Comparison of ENCODE assay signal across 7 mouse cellular contexts in genomic region chr15:89127364-89127940, GRCm38 (mm10). TPM values are rescaled to one million over a fixed set of nuclear protein-coding genes. Genes with fewer than 3 reads are reported as not detected.
DNase-seq lines count a peak whose midpoint lies in the region; ATAC-seq and TF ChIP-seq lines count a peak whose summit lies in the region.

No protein-coding gene starts in this region.

- peak overlapping the region; percentile 37; the same call in 1 of the 2 replicates for H3K9ac ChIP-seq in limb, embryonic 11.5 days (ENCODE audit: low read length)

- H3K27me3 ChIP-seq in forebrain, embryonic 10.5 days (ENCODE audit: poor library complexity, severe bottlenecking) = no peaks in the 10 kb centered on the region
- no peaks in the 10 kb centered on the region for H3K27me3 ChIP-seq in limb, embryonic 11.5 days (ENCODE audit: control insufficient read depth, insufficient read depth, low read length)

- 92% methylated on average over 8 of the region's 8 CpGs for WGBS in forebrain, embryonic 10.5 days
- 85% methylated on average over 8 of the region's 8 CpGs for WGBS in limb, embryonic 11.5 days
- 71% methylated on average over 8 of the region's 8 CpGs for WGBS in olfactory bulb, adult 2 months

- no peak for TF ChIP-seq POLR2A in olfactory bulb, adult 2 months (IDR thresholded peaks at IDR 0.05; ENCODE audit: insufficient read depth, low read depth, low read length)

- no peak for TF ChIP-seq CTCF in left cerebral cortex, adult 2 months (IDR thresholded peaks at IDR 0.05)
- TF ChIP-seq CTCF in olfactory bulb, adult 2 months (IDR thresholded peaks at IDR 0.05; ENCODE audit: insufficient read depth, low read depth, low read length) = no peak

- H3K4me3 ChIP-seq in left cerebral cortex, adult 2 months = peak overlapping the region; percentile 62
- peak overlapping the region; percentile 73 for H3K4me3 ChIP-seq in forebrain, embryonic 10.5 days
- H3K4me3 ChIP-seq in limb, embryonic 11.5 days (ENCODE audit: low read depth, low read length) = peak overlapping the region; percentile 50
- peak overlapping the region; percentile 83; the same call in 1 of the 2 replicates for H3K4me3 ChIP-seq in olfactory bulb, adult 2 months (ENCODE audit: insufficient read depth, low read depth, low read length)

- no peak for ATAC-seq in limb, embryonic 11.5 days (ENCODE audit: insufficient number of reproducible peaks, low FRiP score, low TSS enrichment, low read depth)

- no peaks in the 10 kb centered on the region for H3K9me3 ChIP-seq in forebrain, embryonic 10.5 days
- H3K9me3 ChIP-seq in limb, embryonic 11.5 days (ENCODE audit: control insufficient read depth, low read length) = no peaks in the 10 kb centered on the region

- H3K4me2 ChIP-seq in limb, embryonic 11.5 days (ENCODE audit: low read depth, severe bottlenecking) = peak overlapping the region; percentile 65; the same call in 1 of the 2 replicates

- H3K36me3 ChIP-seq in forebrain, embryonic 10.5 days (replicated peaks) = peaks cover 45% of the 10 kb centered on the region
- H3K36me3 ChIP-seq in limb, embryonic 11.5 days (ENCODE audit: control insufficient read depth, insufficient read depth, low read length) = peaks cover 2% of the 10 kb centered on the region; the same call in 1 of the 2 replicates

- intact Hi-C loops in left cerebral cortex, adult 2 months (cut with DNase I) = no loop called here

- no peak for DNase-seq in left cerebral cortex, adult 2 months (ENCODE audit: extremely low spot score in 1 of 2, low spot score in 2 of 2)
- DNase-seq in left cerebral cortex, adult 18-20 months (ENCODE audit: low spot score in 2 of 2) = no peak
- no peak for DNase-seq in forebrain, embryonic 10.5 days (ENCODE audit: extremely low spot score, low spot score)
- DNase-seq in limb, embryonic 11.5 days (ENCODE audit: low spot score) = no peak
- DNase-seq in urinary bladder, adult 18-20 months (ENCODE audit: low spot score in 2 of 2) = no peak
- no peak for DNase-seq in urinary bladder, postnatal 14 days (ENCODE audit: low spot score)

- H3K27ac ChIP-seq in left cerebral cortex, adult 2 months = peak overlapping the region; percentile 95; the same call in 1 of the 2 replicates
- peak overlapping the region; percentile 89 for H3K27ac ChIP-seq in forebrain, embryonic 10.5 days
- no peak overlapping the region for H3K27ac ChIP-seq in limb, embryonic 11.5 days (replicated peaks; ENCODE audit: low read depth, low read length)
- H3K27ac ChIP-seq in olfactory bulb, adult 2 months (ENCODE audit: insufficient read depth, low read depth, low read length) = no peak overlapping the region

- H3K4me1 ChIP-seq in forebrain, embryonic 10.5 days = peaks cover 35% of the 10 kb centered on the region
- peaks cover 11% of the 10 kb centered on the region for H3K4me1 ChIP-seq in limb, embryonic 11.5 days (ENCODE audit: control insufficient read depth, insufficient read depth, low read length)
- H3K4me1 ChIP-seq in olfactory bulb, adult 2 months (ENCODE audit: control insufficient read depth, insufficient read depth, low read length) = peaks cover 27% of the 10 kb centered on the region

RNA-seq across cellular contexts. Expression of gene Hdac10, which starts 1.0 kb away (rescaled TPM):
- 10 to 100 TPM; 16.8 to 17.3 TPM for total RNA-seq in left cerebral cortex, adult 2 months (2021)
- total RNA-seq in left cerebral cortex, adult 18-20 months (2021) = 10 to 100 TPM; 15.2 to 15.8 TPM
- 15.0 and 16.5 TPM in 2 replicates for polyA plus RNA-seq in forebrain, embryonic 10.5 days (2016; fragmentation: Nextera tagmentation; extraction: Ambion mirVana)
- 9.1 and 9.8 TPM in 2 replicates for polyA plus RNA-seq in limb, embryonic 11.5 days (2014; fragmentation: Nextera tagmentation; extraction: Ambion mirVana)
- polyA plus RNA-seq in olfactory bulb, adult 2 months (2012; ENCODE audit: insufficient read depth, insufficient read length, low replicate concordance, missing spikeins) = not detected in 2 replicates

RNA-seq across cellular contexts. Expression of gene Tubgcp6, which starts 4.5 kb away (rescaled TPM):
- 10 to 100 TPM; 34.7 to 35.3 TPM for total RNA-seq in left cerebral cortex, adult 2 months (2021)
- 10 to 100 TPM; 31.4 to 34.6 TPM for total RNA-seq in left cerebral cortex, adult 18-20 months (2021)
- 25.7 and 26.5 TPM in 2 replicates for polyA plus RNA-seq in forebrain, embryonic 10.5 days (2016; fragmentation: Nextera tagmentation; extraction: Ambion mirVana)
- polyA plus RNA-seq in limb, embryonic 11.5 days (2014; fragmentation: Nextera tagmentation; extraction: Ambion mirVana) = 22.6 and 23.5 TPM in 2 replicates
- 77.8 TPM in 1 of 2 replicates, not detected in the other for polyA plus RNA-seq in olfactory bulb, adult 2 months (2012; ENCODE audit: insufficient read depth, insufficient read length, low replicate concordance, missing spikeins)

RNA-seq across cellular contexts. Expression of gene Mapk12, which starts 13.1 kb away (rescaled TPM):
- 1 to 10 TPM; 8.3 to 9.3 TPM for total RNA-seq in left cerebral cortex, adult 2 months (2021)
- 1 to 10 TPM; 7.4 to 9.2 TPM for total RNA-seq in left cerebral cortex, adult 18-20 months (2021)
- polyA plus RNA-seq in forebrain, embryonic 10.5 days (2016; fragmentation: Nextera tagmentation; extraction: Ambion mirVana) = 34.9 and 38.4 TPM in 2 replicates
- polyA plus RNA-seq in limb, embryonic 11.5 days (2014; fragmentation: Nextera tagmentation; extraction: Ambion mirVana) = 14.3 and 15.2 TPM in 2 replicates
- not detected in 2 replicates for polyA plus RNA-seq in olfactory bulb, adult 2 months (2012; ENCODE audit: insufficient read depth, insufficient read length, low replicate concordance, missing spikeins)

RNA-seq across cellular contexts. Expression of gene Mapk11, which starts 22.0 kb away (rescaled TPM):
- total RNA-seq in left cerebral cortex, adult 2 months (2021) = 10 to 100 TPM; 61.8 to 63.5 TPM
- total RNA-seq in left cerebral cortex, adult 18-20 months (2021) = 10 to 100 TPM; 49.1 to 55.1 TPM
- polyA plus RNA-seq in forebrain, embryonic 10.5 days (2016; fragmentation: Nextera tagmentation; extraction: Ambion mirVana) = 35.7 and 36.3 TPM in 2 replicates
- 15.3 and 16.6 TPM in 2 replicates for polyA plus RNA-seq in limb, embryonic 11.5 days (2014; fragmentation: Nextera tagmentation; extraction: Ambion mirVana)
- not detected in 2 replicates for polyA plus RNA-seq in olfactory bulb, adult 2 months (2012; ENCODE audit: insufficient read depth, insufficient read length, low replicate concordance, missing spikeins)

RNA-seq across cellular contexts. Expression of gene Selenoo, which starts 38.6 kb away (rescaled TPM):
- total RNA-seq in left cerebral cortex, adult 2 months (2021) = 10 to 100 TPM; 21.1 to 21.3 TPM
- 10 to 100 TPM; 20.1 to 23.0 TPM for total RNA-seq in left cerebral cortex, adult 18-20 months (2021)
- polyA plus RNA-seq in forebrain, embryonic 10.5 days (2016; fragmentation: Nextera tagmentation; extraction: Ambion mirVana) = 14.4 and 14.8 TPM in 2 replicates
- polyA plus RNA-seq in limb, embryonic 11.5 days (2014; fragmentation: Nextera tagmentation; extraction: Ambion mirVana) = 15.4 and 16.9 TPM in 2 replicates
- polyA plus RNA-seq in olfactory bulb, adult 2 months (2012; ENCODE audit: insufficient read depth, insufficient read length, low replicate concordance, missing spikeins) = not detected in 2 replicates

Comparison
In these comparisons a context has a peak if more than half of its experiments do, and no peak if none do; other contexts are left out.
1. H3K27ac ChIP-seq: peak in left cerebral cortex, adult 2 months (single experiment) and forebrain, embryonic 10.5 days (single experiment); none in limb, embryonic 11.5 days (single experiment) and olfactory bulb, adult 2 months (single experiment).
2. Peak in every context shown above with its lines, with median percentiles within 50 percentile points of each other: H3K4me3 ChIP-seq.